Mouse (Mus musculus): ENCODE data around the gene Zbtb12. TPM values are rescaled to one million over a fixed set of nuclear protein-coding genes. Genes with fewer than 3 reads are reported as not detected.
A peak's percentile ranks its signal among the peaks of the same experiment; 100 is the strongest.

Zbtb12 gene
- total RNA-seq, 2 experiments from 2014 or later: 7.4 to 7.8 TPM

GRCm38 (mm10) chr17:34865981-34866380, 13.3 kb upstream of the Zbtb12 start:
- no peak for DNase-seq (ENCODE audit: low spot score in 2 of 2)

GRCm38 (mm10) chr17:34874321-34874720, 5.0 kb upstream of the Zbtb12 start:
- no peak for DNase-seq (ENCODE audit: low spot score in 2 of 2)

DNA sequence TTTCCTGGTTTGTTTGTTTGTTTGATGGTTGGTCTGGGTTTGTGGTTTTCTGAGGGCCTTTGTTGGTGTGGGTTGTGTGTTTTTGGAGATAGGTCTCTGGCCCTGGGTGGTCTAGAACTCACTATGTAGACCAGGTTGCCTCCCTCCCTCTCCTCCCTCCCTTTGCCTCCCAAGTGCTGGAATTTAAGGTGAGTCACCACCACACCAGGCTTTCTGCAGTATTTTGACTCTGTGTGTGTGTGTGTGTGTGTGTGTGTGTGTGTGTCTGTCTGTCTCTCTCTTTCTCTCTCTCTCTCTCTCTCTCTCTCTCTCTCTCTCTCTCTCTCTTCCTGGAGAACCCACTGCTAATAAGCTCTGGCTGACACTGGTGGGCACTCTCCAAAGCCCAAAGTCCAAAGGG, 1.9 kb downstream of the Zbtb12 start:
- no peak for DNase-seq (ENCODE audit: low spot score in 2 of 2)

DNA sequence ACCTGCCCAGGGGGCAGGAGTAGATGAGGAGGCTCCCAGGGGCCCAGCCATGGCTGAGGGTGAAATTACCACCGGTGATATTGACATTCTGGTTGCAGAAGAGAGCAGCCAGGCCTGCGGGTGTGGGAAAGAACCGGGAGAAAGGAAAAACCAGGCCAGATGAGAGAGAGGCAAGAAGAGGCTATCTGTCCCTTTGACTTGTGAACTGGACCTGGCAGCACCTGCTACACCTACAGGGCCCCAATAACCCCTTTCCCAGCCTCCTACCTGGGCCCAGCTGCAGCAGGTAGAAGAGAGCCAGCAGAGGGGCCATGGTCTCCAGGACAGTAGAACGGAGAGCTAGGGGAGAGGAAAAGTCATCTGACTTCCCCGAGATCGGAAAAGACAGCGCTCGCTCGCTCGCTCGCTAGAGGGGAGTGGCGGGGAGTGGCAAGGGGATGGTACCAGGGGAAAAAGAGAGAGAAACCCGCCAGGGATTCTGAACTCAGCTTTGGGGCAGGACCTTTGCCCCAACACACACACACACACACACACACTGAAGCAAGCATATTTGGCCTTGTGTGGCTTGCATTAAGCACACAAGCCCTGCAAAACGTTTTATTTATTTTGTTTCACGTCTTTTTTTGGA, 2.5 kb downstream of the Zbtb12 start, which contains the start of gene Gm20547:
Gene Gm20547 (minus strand): TSS at position 360 of the 628 bp plus-strand sequence.
- DNase-seq (ENCODE audit: low spot score in 2 of 2): no peak

DNA sequence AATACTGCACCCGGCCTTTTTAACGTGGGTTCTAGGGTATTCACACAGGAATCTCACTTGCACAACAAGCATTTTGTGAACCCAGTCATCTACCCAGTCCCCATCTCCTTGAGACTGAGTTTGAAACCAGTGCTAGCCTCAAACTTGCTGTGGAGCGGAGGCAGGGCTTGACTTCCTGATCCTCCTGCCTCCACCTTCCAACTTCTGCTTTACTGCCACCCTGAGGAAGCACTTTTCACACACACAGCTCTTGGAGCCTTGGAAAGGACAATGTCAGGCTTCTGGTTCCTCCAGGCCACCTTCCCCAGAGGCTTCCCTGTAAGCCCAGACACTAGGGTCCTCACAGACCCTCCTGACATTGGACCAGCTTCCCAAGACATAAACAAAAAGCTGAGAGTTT, 4.0 kb downstream of the Zbtb12 start:
- DNase-seq (ENCODE audit: low spot score in 2 of 2): no peak

- DNase-seq (ENCODE audit: low spot score in 2 of 2): no peak
Measured at GRCm38 (mm10) chr17:34884704-34885103, 5.4 kb downstream of the Zbtb12 start.

DNA sequence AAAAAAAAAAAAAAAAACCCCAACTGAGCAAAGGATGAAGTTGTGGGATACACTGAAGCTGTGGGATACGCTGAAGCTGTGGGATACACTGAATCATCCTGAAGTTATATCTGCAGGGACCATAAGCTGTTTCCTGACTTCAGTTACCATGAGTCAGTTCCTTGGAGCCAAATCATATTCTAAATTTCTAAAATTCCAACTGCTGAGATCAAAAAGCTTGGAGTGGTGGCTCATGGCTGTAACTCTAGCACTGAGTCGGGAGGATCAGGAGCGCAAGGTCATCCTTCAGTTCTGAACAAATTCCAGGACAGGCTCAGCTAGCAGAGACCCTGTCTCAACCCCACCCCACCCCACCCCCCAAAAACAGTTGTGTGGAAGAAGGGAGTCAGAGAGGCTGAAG, 6.3 kb downstream of the Zbtb12 start:
- no peak for DNase-seq (ENCODE audit: low spot score in 2 of 2)

- no peak for DNase-seq (ENCODE audit: low spot score in 2 of 2)
Measured at GRCm38 (mm10) chr17:34887942-34888341, 8.7 kb downstream of the Zbtb12 start.

GRCm38 (mm10) chr17:34890074-34890743, 10.9 kb downstream of the Zbtb12 start:
- DNase-seq (ENCODE audit: low spot score in 2 of 2): no peak

DNA sequence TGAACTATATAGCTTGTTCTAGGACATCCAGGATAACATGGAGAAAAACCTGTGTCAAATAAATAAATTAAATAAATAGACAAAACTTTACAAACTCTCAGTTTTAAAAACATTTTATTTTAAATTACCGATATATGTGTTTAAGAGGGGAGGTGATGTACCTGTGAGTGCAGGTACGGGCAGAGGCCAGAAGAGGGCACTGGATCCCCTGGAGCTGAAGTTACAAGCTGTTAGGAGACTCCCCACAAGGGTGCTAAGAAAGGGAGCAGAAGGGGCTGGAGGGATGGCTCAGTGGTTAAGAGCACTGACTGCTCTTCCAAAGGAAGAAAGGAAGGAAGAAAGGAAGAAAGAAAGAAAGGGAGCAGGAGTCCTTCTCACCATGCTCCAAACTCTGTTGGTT, 12.1 kb downstream of the Zbtb12 start:
- no peak for DNase-seq (ENCODE audit: low spot score in 2 of 2)

- DNase-seq (ENCODE audit: low spot score in 2 of 2): no peak
Measured at GRCm38 (mm10) chr17:34893072-34893824, 14.0 kb downstream of the Zbtb12 start.

DNA sequence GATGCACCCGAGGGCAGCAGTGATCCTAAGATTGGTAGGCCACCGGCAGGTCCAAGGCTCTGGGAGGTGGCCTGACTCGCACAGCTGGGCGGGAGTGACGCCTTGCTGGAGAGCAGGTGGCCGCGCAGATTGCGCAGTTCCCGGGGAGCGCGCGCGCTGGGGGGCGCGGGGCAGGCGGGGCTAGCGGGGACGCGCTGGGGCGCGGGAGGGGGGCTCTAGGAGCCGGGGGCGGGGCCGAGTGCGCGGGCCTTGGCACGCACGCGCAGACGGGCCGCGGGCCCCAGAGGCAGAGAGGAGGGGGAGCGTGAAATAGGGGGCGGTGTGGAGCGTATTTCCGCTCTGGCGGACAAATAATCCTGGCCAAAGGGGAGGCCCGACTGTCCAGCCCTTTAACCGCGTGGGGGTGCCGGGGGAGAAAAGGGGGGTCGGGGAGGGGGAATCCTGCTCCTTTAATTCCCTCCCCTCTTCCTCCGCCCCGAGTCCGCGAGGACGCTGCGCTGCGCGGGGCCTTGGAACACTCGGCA, 14.9 kb downstream of the Zbtb12 start:
- peak; percentile 89 to 93 for DNase-seq (ENCODE audit: low spot score in 2 of 2)

- DNase-seq (ENCODE audit: low spot score in 2 of 2): peak; percentile 42 to 47
Measured at GRCm38 (mm10) chr17:34894801-34895530, 15.7 kb downstream of the Zbtb12 start.

GRCm38 (mm10) chr17:34895724-34896123, 16.4 kb downstream of the Zbtb12 start:
- no peak for DNase-seq (ENCODE audit: low spot score in 2 of 2)

DNA sequence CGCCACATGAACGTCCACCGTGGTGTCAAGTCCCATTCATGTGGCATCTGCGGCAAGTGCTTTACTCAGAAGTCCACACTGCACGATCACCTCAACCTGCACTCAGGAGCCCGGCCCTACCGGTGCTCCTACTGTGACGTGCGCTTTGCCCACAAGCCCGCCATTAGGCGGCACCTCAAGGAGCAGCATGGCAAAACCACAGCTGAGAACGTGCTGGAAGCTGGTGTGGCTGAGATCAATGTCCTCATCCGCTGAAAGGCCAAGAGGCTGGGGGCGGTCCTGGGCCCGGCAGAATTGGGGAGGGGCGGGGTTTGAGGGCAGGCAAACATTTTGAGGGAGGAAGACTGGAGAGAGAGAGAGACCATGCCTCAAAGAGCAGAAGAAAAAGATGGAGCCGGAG, 17.1 kb downstream of the Zbtb12 start:
- no peak for DNase-seq (ENCODE audit: low spot score in 2 of 2)

DNA sequence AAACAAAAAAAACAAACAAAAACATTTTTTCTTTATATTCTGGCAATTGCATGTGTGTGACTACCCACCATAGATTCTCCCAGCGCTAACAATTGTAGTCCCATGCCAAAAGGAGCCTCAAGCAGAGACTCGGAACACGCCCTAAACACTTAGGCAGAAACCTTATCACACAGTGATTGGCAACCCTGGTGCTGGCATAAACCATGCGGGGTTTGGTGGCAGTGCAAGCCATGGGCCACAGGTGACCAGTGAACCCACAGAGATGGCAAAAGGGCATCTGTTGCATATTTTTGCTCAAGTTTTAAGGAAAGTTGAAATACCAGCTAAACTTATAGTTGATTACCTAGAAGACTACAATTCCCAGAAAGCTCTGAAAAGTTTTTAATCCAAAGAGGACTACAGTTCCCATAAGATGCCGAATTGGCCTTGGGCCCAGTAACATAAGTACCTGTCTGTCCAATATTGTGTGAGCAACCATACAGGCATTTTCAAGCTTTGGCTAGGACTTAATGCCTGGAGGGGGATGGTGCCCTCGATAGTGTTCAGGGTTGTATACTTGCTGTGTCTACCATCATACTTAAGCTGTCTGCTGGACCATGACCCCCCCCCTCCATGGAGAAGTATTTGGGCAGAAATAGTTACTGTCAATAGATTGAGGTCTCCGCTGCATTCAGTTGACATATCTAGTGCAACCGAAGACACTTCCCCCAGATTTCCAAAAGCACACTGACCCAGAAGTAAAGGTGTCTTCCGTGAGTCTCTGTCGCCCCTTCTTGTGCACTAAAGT, 18.3 kb downstream of the Zbtb12 start:
- peak; percentile 37 to 50 for DNase-seq (ENCODE audit: low spot score in 2 of 2)

DNA sequence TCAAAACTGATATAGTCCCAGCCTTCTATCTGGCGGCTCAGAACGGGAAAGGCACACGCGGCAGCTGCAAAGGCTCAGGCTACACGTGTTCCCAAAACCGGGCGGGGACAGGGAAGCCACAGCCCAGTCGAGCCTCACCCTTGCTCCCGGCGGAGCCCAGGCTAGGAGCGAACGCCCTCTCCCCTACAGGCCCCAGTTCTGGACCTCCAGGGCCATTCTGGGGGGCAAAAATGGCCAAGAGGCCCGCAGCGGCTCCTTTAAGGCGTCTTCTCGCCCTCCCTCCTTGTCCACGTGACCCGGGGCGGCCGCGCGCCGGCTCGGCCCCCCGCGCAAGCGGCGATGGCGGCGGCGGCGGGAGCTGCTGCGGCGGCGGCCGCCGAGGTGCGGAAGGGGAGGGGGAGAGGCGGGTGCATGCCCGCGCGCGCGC, 18.9 kb downstream of the Zbtb12 start, which contains the start of the genes C2 and Ehmt2:
Gene C2 (minus strand): TSS at position 106 of the 427 bp plus-strand sequence.
Gene Ehmt2 (plus strand): TSS at position 310 of the 427 bp plus-strand sequence.
- DNase-seq (ENCODE audit: low spot score in 2 of 2): peak; percentile 76 to 90

DNA sequence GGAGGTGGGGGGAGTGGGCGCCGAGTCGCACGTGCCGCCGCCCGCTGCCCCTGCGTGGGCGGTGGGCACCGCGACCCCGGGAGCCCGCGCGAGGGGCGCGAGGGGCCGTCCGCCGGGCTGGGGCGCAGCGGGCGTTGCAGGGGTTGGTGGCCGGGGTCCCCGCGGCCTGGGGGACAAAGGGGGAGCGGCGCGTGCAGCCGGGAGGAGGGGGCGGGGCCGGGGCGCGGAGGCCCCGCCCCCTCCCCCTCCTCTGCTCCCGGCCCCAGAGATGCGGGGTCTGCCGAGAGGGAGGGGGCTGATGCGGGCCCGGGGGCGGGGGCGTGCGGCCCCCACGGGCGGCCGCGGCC, 19.4 kb downstream of the Zbtb12 start:
- no peak for DNase-seq (ENCODE audit: low spot score in 2 of 2)

GRCm38 (mm10) chr17:34899053-34899889, 20.0 kb downstream of the Zbtb12 start:
- DNase-seq (ENCODE audit: low spot score in 2 of 2): peak; percentile 20 to 39

Measured in left cerebral cortex, adult 18-20 months (tissue).